Comparison of ENCODE assay signal across 17 mouse cellular contexts in the genomic region with DNA sequence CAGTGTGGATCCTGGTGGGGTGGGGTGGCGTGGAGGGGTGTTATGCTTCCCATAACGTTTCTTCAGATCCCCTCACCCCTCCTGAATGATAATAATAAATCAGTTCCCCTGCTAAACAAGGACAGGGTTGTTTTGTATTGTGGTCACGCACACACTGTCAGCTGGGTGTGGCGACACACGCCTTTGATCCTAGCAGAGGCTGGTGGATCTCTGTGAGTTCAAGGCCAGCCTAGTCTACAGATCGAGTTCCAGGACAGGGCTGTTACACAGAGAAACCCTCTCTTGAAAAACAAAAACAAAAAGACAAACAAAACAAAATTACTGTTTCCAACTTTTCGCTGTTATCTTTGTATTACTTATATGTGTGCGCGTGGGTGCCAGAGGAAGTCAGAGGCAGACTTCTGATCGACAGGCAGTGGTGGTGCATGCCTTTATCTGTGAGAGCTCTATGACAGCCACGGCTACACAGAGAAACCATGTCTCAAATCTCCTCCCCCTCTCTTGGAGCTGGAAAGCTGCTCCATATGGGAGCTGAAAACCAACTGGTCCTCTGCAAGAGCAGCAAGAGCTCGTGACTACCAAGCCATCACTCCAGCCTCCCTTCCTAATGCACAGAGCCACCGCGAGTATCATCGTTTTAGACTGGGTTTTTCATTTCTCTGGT. TPM values are rescaled to one million over a fixed set of nuclear protein-coding genes. Genes with fewer than 3 reads are reported as not detected.
DNase-seq lines count a peak whose midpoint lies in the region; TF ChIP-seq lines count a peak whose summit lies in the region.
"Had no signal": no experiment of that assay in that cellular context is flagged by ENCODE, and none has a peak within 500 bp of the region (broad histone marks: within the 10 kb centered on the region; RNA-seq: fewer than 3 reads in every experiment).

No protein-coding gene starts in this region.

- no peak overlapping the region for H3K4me3 ChIP-seq in thymus, adult 2 months (ENCODE audit: control insufficient read depth, insufficient read depth, low read length)
- H3K4me3 ChIP-seq: embryonic facial prominence, embryonic 13.5 days; hindbrain, embryonic 10.5 days; midbrain, embryonic 13.5 days; neural tube, embryonic 13.5 days had no signal

- H3K36me3 ChIP-seq in thymus, adult 2 months (ENCODE audit: control insufficient read depth, insufficient read depth, low read length), result peaks cover 36% of the 10 kb centered on the region

- DNase-seq in adrenal gland, adult (ENCODE audit: inconsistent age in 2 of 2, low spot score in 1 of 2), result peak; percentile 48 to 74
- no peak for DNase-seq in adrenal gland, adult 18-20 months (ENCODE audit: low spot score in 2 of 2)
- DNase-seq in layer of hippocampus, adult 18-20 months (ENCODE audit: low spot score in 2 of 2), result peak; percentile 81 to 82
- DNase-seq in layer of hippocampus, postnatal 10 days (ENCODE audit: low spot score in 2 of 2), result no peak
- peak; percentile 78 for DNase-seq in right cerebral cortex, adult 18-20 months
- no peak for DNase-seq in right cerebral cortex, postnatal 14 days
- DNase-seq in left cerebral cortex, postnatal 25 days (ENCODE audit: low spot score in 2 of 2), result peak; percentile 55 to 89
- no peak for DNase-seq in thymus, adult 2 months
- DNase-seq: cerebellum, postnatal 10 days; gastrocnemius, postnatal 25 days; kidney, adult 11 months had no signal

- H3K27me3 ChIP-seq in thymus, adult 2 months (ENCODE audit: control insufficient read depth, insufficient read depth, low read length), result no peaks in the 10 kb centered on the region
- H3K27me3 ChIP-seq: embryonic facial prominence, embryonic 13.5 days; midbrain, embryonic 13.5 days; neural tube, embryonic 13.5 days had no signal

- intact Hi-C loops in left cerebral cortex, postnatal 25 days (cut with DNase I), result no loop called here

- H3K4me1 ChIP-seq in thymus, adult 2 months (replicated peaks; ENCODE audit: control insufficient read depth, insufficient read depth, low read length), result peaks cover 15% of the 10 kb centered on the region

- 84% methylated on average over 15 of the region's 15 CpGs for WGBS in thymus, adult 2 months

- TF ChIP-seq POLR2A in thymus, adult 2 months (IDR thresholded peaks at IDR 0.05; ENCODE audit: control insufficient read depth, extremely low read depth, insufficient read depth, low read length, poor library complexity), result no peak

- H3K27ac ChIP-seq in thymus, adult 2 months (ENCODE audit: control insufficient read depth, insufficient read depth, low read length), result no peak overlapping the region
- H3K27ac ChIP-seq: embryonic facial prominence, embryonic 13.5 days; hindbrain, embryonic 10.5 days; hindbrain, postnatal 0 days; liver, embryonic 14.5 days; midbrain, embryonic 13.5 days; neural tube, embryonic 13.5 days had no signal

- no peak for TF ChIP-seq CTCF in thymus, adult 2 months (IDR thresholded peaks at IDR 0.05; ENCODE audit: borderline replicate concordance, control insufficient read depth, extremely low read depth, insufficient read depth, low read length, poor library complexity)

RNA-seq across cellular contexts. Expression of a gene that starts 5.9 kb away (rescaled TPM):
- 10 to 100 TPM; 30.0 to 47.2 TPM for total RNA-seq in adrenal gland, adult 18-20 months (2021)
- total RNA-seq in layer of hippocampus, adult 18-20 months (2021), result 10 to 100 TPM; 54.3 to 63.1 TPM
- total RNA-seq in layer of hippocampus, postnatal 10 days (2021), result 10 to 100 TPM; 54.8 to 55.1 TPM
- total RNA-seq in left cerebral cortex, postnatal 25 days (2021), result 10 to 100 TPM; 55.0 to 60.7 TPM
- polyA plus RNA-seq in thymus, adult 2 months (2012; rRNA removed), result 123 and 125 TPM in 2 replicates

RNA-seq across cellular contexts. Expression of a gene that starts 10.2 kb away (rescaled TPM):
- total RNA-seq in adrenal gland, adult 18-20 months (2021), result 10 to 100 TPM; 53.3 to 68.6 TPM
- 10 to 100 TPM; 41.5 to 46.1 TPM for total RNA-seq in layer of hippocampus, adult 18-20 months (2021)
- total RNA-seq in layer of hippocampus, postnatal 10 days (2021), result 10 to 100 TPM; 56.9 to 60.4 TPM
- 10 to 100 TPM; 39.3 to 47.6 TPM for total RNA-seq in left cerebral cortex, postnatal 25 days (2021)
- polyA plus RNA-seq in thymus, adult 2 months (2012; rRNA removed), result 69.3 and 70.8 TPM in 2 replicates

RNA-seq across cellular contexts. Expression of a gene that starts 20.9 kb away (rescaled TPM):
- total RNA-seq in adrenal gland, adult 18-20 months (2021), result 1 to 10 TPM; 6.3 to 7.7 TPM
- total RNA-seq in layer of hippocampus, adult 18-20 months (2021), result 10 to 100 TPM; 14.5 to 18.4 TPM
- total RNA-seq in layer of hippocampus, postnatal 10 days (2021), result 10 to 100 TPM; 14.1 to 15.5 TPM
- total RNA-seq in left cerebral cortex, postnatal 25 days (2021), result 10 to 100 TPM in 1 of 2 experiments, 1 to 10 TPM in 1; 10.0 to 10.8 TPM
- 22.7 and 25.5 TPM in 2 replicates for polyA plus RNA-seq in thymus, adult 2 months (2012; rRNA removed)

RNA-seq across cellular contexts. Expression of a gene that starts 21.0 kb away (rescaled TPM):
- total RNA-seq in adrenal gland, adult 18-20 months (2021), result 1 to 10 TPM; 1.3 TPM
- total RNA-seq in layer of hippocampus, adult 18-20 months (2021), result 1 to 10 TPM; 1.4 to 1.9 TPM
- total RNA-seq in layer of hippocampus, postnatal 10 days (2021), result 1 to 10 TPM in 1 of 2 experiments, under 1 TPM in 1; 0.98 to 1.3 TPM
- total RNA-seq in left cerebral cortex, postnatal 25 days (2021), result 1 to 10 TPM; 1.1 to 1.7 TPM
- 15.8 and 16.6 TPM in 2 replicates for polyA plus RNA-seq in thymus, adult 2 months (2012; rRNA removed)

RNA-seq across cellular contexts. Expression of a gene that starts 23.1 kb away (rescaled TPM):
- total RNA-seq in adrenal gland, adult 18-20 months (2021), result 100 to 1,000 TPM; 254 to 336 TPM
- 100 to 1,000 TPM; 149 to 157 TPM for total RNA-seq in layer of hippocampus, adult 18-20 months (2021)
- total RNA-seq in layer of hippocampus, postnatal 10 days (2021), result 100 to 1,000 TPM; 238 to 239 TPM
- total RNA-seq in left cerebral cortex, postnatal 25 days (2021), result 100 to 1,000 TPM; 116 to 129 TPM
- 533 and 863 TPM in 2 replicates for polyA plus RNA-seq in thymus, adult 2 months (2012; rRNA removed)

Comparison
In these comparisons a context has a peak if more than half of its experiments do, and no peak if none do; other contexts are left out.
1. DNase-seq: peak in adrenal gland, adult (2 of 2), layer of hippocampus, adult 18-20 months (2 of 2), right cerebral cortex, adult 18-20 months (single experiment) and left cerebral cortex, postnatal 25 days (2 of 2); none in adrenal gland, adult 18-20 months (0 of 2), layer of hippocampus, postnatal 10 days (0 of 2), right cerebral cortex, postnatal 14 days (single experiment) and thymus, adult 2 months (single experiment).